Mouse (Mus musculus) right cerebral cortex, postnatal 25 days (tissue): ENCODE results near the gene Gm10230.
"Not testable (repeated sequence)": the region's sequence is repeated elsewhere in the genome, so short reads cannot be mapped to it uniquely, and the experiment has no call there.

Experiments
- DNase-seq: peaks from one replicate; pipeline ENCODE4 v3.0.0; 2022

Gene Gm10230

GRCm38 (mm10) chrX:27494782-27495181, at the start of gene Gm10230:
TSS of gene Gm10230 (minus strand) at chrX:27494882.
- not testable (repeated sequence) for DNase-seq
